Mouse (Mus musculus) heart, adult 2 months (tissue): ENCODE data around the gene Gpr149.

Experiments used
- CTCF ChIP-seq: fragments of 200-600 bp; IDR thresholded peaks from 2 replicates; pipeline ENCODE4 v1.8.1; 2022; ENCODE audit warnings: antibody characterized with exemption, mild to moderate bottlenecking, moderate library complexity
- POLR2A ChIP-seq: fragments of 200-500 bp; IDR thresholded peaks from 2 replicates; pipeline ENCODE4 v1.6.1; 2011; ENCODE audit warnings: mild to moderate bottlenecking, low read depth, low read length, control low read depth; ENCODE audit not compliant: insufficient read depth

DNA sequence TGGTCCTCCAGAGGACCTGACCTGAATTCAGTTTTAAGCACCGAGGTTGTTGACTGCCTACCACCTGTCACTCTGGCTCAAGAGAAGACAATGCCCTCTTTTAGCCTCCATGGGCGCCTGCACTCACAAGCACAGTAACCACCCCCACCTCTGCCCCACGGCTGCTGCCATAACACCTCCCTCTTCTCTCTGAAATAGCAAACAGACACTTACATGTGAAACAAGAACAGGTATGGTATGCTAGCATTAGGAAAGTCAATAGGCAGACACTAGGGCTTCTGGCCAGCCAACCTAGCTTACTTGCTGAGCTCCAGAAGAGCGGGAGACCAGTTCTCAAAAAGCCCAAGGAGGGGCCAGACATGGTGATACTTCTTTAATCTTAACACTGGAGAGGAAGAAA is 105.6 kb downstream of the Gpr149 start:
- no peak for TF ChIP-seq CTCF
- no peak for TF ChIP-seq POLR2A
